Mouse (Mus musculus) hindbrain, postnatal 0 days (tissue): ENCODE measurements around the gene 5031439G07Rik. TPM values are rescaled to one million over a fixed set of nuclear protein-coding genes. Genes with fewer than 3 reads are reported as not detected.

ENCODE experiments used
- ATAC-seq: fragments of 200-750 bp; cut with Nextera tagmentation; 2 replicates; pipeline ENCODE4 v1.8.0; 2017; ENCODE audit warnings: mild to moderate bottlenecking, moderate TSS enrichment, moderate library complexity
- DNase-seq: peaks from one replicate; pipeline ENCODE4 v3.0.0-alpha.2; 2015; ENCODE audit warnings: low spot score
- H3K27ac ChIP-seq: fragments of 300-500 bp; sonication (generic); 2 replicates; pipeline ENCODE4 v1.5.1; 2014; ENCODE audit warnings: mild to moderate bottlenecking
- H3K27me3 ChIP-seq: fragments of 300-500 bp; sonication (generic); 2 replicates; pipeline ENCODE4 v1.6.1; 2014; ENCODE audit warnings: low read length, mixed read lengths; ENCODE audit not compliant: insufficient read depth
- H3K36me3 ChIP-seq: fragments of 300-500 bp; sonication (generic); 2 replicates; pipeline ENCODE4 v1.6.1; 2014; ENCODE audit warnings: low read length, mixed read lengths; ENCODE audit not compliant: insufficient read depth
- H3K4me1 ChIP-seq: fragments of 300-500 bp; sonication (generic); 2 replicates; pipeline ENCODE4 v1.6.1; 2014; ENCODE audit warnings: antibody characterized with exemption, low read length, mixed read lengths; ENCODE audit not compliant: insufficient read depth
- H3K4me2 ChIP-seq: fragments of 300-500 bp; sonication (generic); 2 replicates; pipeline ENCODE4 v1.6.1; 2014; ENCODE audit warnings: low read depth, mild to moderate bottlenecking, low read length, moderate library complexity, mixed read lengths
- H3K4me3 ChIP-seq: fragments of 300-500 bp; sonication (generic); 2 replicates; pipeline ENCODE4 v1.5.1; 2014; ENCODE audit warnings: low read length
- H3K9ac ChIP-seq: fragments of 300-500 bp; sonication (generic); replicated peaks from 2 replicates; pipeline ENCODE4 v1.6.1; 2014; ENCODE audit warnings: mild to moderate bottlenecking, low read length, moderate library complexity, mixed read lengths
- H3K9me3 ChIP-seq: fragments of 300-500 bp; sonication (generic); 2 replicates; pipeline ENCODE4 v1.6.1; 2016; ENCODE audit warnings: low read length, mixed read lengths
- CTCF ChIP-seq: IDR thresholded peaks from 2 replicates; pipeline ENCODE4 v1.5.1; 2016; ENCODE audit warnings: antibody characterized with exemption, control low read depth, low read depth
- WGBS: fragments of 180-500 bp; shearing (Covaris S2); extraction: QIAGEN DNeasy Blood & Tissue Kit; methylation state at CpG from one replicate; pipeline ENCODE4 v1.1.7; 2014; 5-methylcytosine and 5-hydroxymethylcytosine counted together
- polyA plus RNA-seq: library from polyadenylated mRNA; unstranded; fragments of >200 nt; fragmentation: Nextera tagmentation; extraction: Ambion mirVana; gene quantifications from 2 replicates; pipeline ENCODE4 v1.2.1, GENCODE M21; 2015
- total RNA-seq: library from RNA; depleted of rRNA; stranded (reverse); fragments of >200 nt; gene quantifications from 2 replicates; pipeline ENCODE4 v1.2.3, GENCODE M21; 2014

5031439G07Rik gene
- total and polyA plus RNA-seq, 2 experiments from 2014 or later: 23.6 to 127 TPM

- H3K9me3 ChIP-seq: no peaks in the 10 kb centered on the region
Measured at GRCm38 (mm10) chr15:85027740-85028139, 39.4 kb upstream of the 5031439G07Rik start.

GRCm38 (mm10) chr15:85026197-85026596 is 37.8 kb upstream of the 5031439G07Rik start:
- DNase-seq (no peak), ATAC-seq (no peak)
- WGBS: 81% methylated on average over 4 of the region's 4 CpGs
- H3K9ac ChIP-seq: no peak overlapping the region
- no peak overlapping the region for H3K4me2 ChIP-seq
- H3K27me3 ChIP-seq: no peaks in the 10 kb centered on the region
- H3K4me3 ChIP-seq: no peak overlapping the region
- H3K27ac ChIP-seq: no peak overlapping the region
- H3K36me3 ChIP-seq: no peaks in the 10 kb centered on the region
- no peaks in the 10 kb centered on the region for H3K9me3 ChIP-seq
- TF ChIP-seq CTCF: no peak
- H3K4me1 ChIP-seq: no peaks in the 10 kb centered on the region

More at GRCm38 (mm10) chr15:85027740-85028139, 39.4 kb upstream of the 5031439G07Rik start:
- no peak overlapping the region for H3K4me2 ChIP-seq
- no peak for DNase-seq
- H3K4me3 ChIP-seq: no peak overlapping the region
- H3K9ac ChIP-seq: no peak overlapping the region
- ATAC-seq: no peak
- 49% methylated on average over 4 of the region's 4 CpGs for WGBS
- no peaks in the 10 kb centered on the region for H3K27me3 ChIP-seq
- H3K27ac ChIP-seq: no peak overlapping the region
- H3K36me3 ChIP-seq: no peaks in the 10 kb centered on the region
- no peaks in the 10 kb centered on the region for H3K4me1 ChIP-seq
- TF ChIP-seq CTCF: no peak

GRCm38 (mm10) chr15:85022211-85022610 is 33.9 kb upstream of the 5031439G07Rik start:
- Histone ChIP-seq H3K9ac (no peak overlapping the region), H3K27me3 (no peaks in the 10 kb centered on the region), H3K4me1 (peaks cover 3% of the 10 kb centered on the region; the same call in 1 of the 2 replicates), H3K4me3 (no peak overlapping the region), H3K9me3 (no peaks in the 10 kb centered on the region), H3K27ac (no peak overlapping the region), H3K4me2 (no peak overlapping the region), H3K36me3 (no peaks in the 10 kb centered on the region)
- ATAC-seq: no peak
- WGBS: 69% methylated on average over 4 of the region's 4 CpGs
- no peak for DNase-seq
- no peak for TF ChIP-seq CTCF

- H3K27me3 ChIP-seq: no peaks in the 10 kb centered on the region
- DNase-seq (peak; percentile 44), ATAC-seq (peak; percentile 77)
- H3K36me3 ChIP-seq: no peaks in the 10 kb centered on the region
- H3K4me1 ChIP-seq: peaks cover 10% of the 10 kb centered on the region; the same call in 1 of the 2 replicates
- no peak for TF ChIP-seq CTCF
- no peak within 1 kb of the TSS for H3K27ac ChIP-seq
- peak within 1 kb of the TSS; percentile 46 for H3K4me2 ChIP-seq
- 0 out of 2 replicates have a peak within 1 kb of the TSS, but pooled peaks have one; percentile 15 for H3K9ac ChIP-seq
- 0 out of 2 replicates have a peak within 1 kb of the TSS, but pooled peaks have one; percentile 13 for H3K4me3 ChIP-seq
- 10% methylated on average over 21 of the region's 21 CpGs for WGBS
- no peaks in the 10 kb centered on the region for H3K9me3 ChIP-seq
Measured at GRCm38 (mm10) chr15:85016951-85017664, 28.8 kb upstream of the 5031439G07Rik start, which contains the start of gene Upk3a. Gene Upk3a (plus strand): TSS chr15:85017141.

- Histone ChIP-seq H3K4me2 (0 out of 2 replicates have a peak overlapping the region, but pooled peaks have one; percentile 0), H3K27me3 (no peaks in the 10 kb centered on the region), H3K9ac (no peak overlapping the region), H3K4me3 (no peak overlapping the region), H3K9me3 (no peaks in the 10 kb centered on the region), H3K36me3 (no peaks in the 10 kb centered on the region), H3K4me1 (peaks cover 10% of the 10 kb centered on the region; the same call in 1 of the 2 replicates), H3K27ac (no peak overlapping the region)
- DNase-seq: no peak
- WGBS: 66% methylated on average over 11 of the region's 11 CpGs
- ATAC-seq: no peak
- no peak for TF ChIP-seq CTCF
Measured at GRCm38 (mm10) chr15:85015771-85016170, 27.4 kb upstream of the 5031439G07Rik start.

GRCm38 (mm10) chr15:85012662-85013054 is 24.3 kb upstream of the 5031439G07Rik start:
- H3K4me2 ChIP-seq: no peak overlapping the region
- 43% methylated on average over 2 of the region's 2 CpGs for WGBS
- no peaks in the 10 kb centered on the region for H3K9me3 ChIP-seq
- H3K27me3 ChIP-seq: no peaks in the 10 kb centered on the region
- TF ChIP-seq CTCF: no peak
- peaks cover 10% of the 10 kb centered on the region; the same call in 1 of the 2 replicates for H3K4me1 ChIP-seq
- no peak overlapping the region for H3K9ac ChIP-seq
- DNase-seq: no peak
- H3K27ac ChIP-seq: no peak overlapping the region
- H3K4me3 ChIP-seq: no peak overlapping the region
- H3K36me3 ChIP-seq: no peaks in the 10 kb centered on the region
- ATAC-seq: no peak
